Comparison of ENCODE assay signal across 16 mouse cellular contexts in genomic region chr16:31413777-31414176, GRCm38 (mm10). TPM values are rescaled to one million over a fixed set of nuclear protein-coding genes. Genes with fewer than 3 reads are reported as not detected.
DNase-seq lines count a peak whose midpoint lies in the region.
"Had no signal": no experiment of that assay in that cellular context is flagged by ENCODE, and none has a peak within 500 bp of the region (broad histone marks: within the 10 kb centered on the region; RNA-seq: fewer than 3 reads in every experiment).

No protein-coding gene starts in this region.

- DNase-seq in heart, adult 11 months = peak; percentile 40
- DNase-seq in heart, postnatal 4 days = no peak
- DNase-seq in kidney, adult 11 months = peak; percentile 1
- no peak for DNase-seq in kidney, postnatal 10 days
- DNase-seq in urinary bladder, postnatal 14 days (ENCODE audit: low spot score) = peak; percentile 1
- DNase-seq in urinary bladder, postnatal 10 days (ENCODE audit: low spot score) = no peak
- no peak for DNase-seq in MN1 (ENCODE audit: low spot score)
- DNase-seq: adrenal gland, adult 8-10 months; adrenal gland, postnatal 14 days; adrenal gland, postnatal 36 days; B cell, adult 2 months; cerebellum, adult 11-12 months; cerebellum, adult 2 months; cerebellum, adult 9-10 months; cerebellum, postnatal 10 days; cerebellum, postnatal 25 days had no signal

RNA-seq across cellular contexts. Expression of gene Bdh1, which starts 8.3 kb away (rescaled TPM):
- total RNA-seq in heart, postnatal 4 days (2021) = 1 to 10 TPM in 1 of 2 experiments, under 1 TPM in 1; 0.81 to 1.0 TPM

Comparison
In these comparisons a context has a peak if more than half of its experiments do, and no peak if none do; other contexts are left out.
1. DNase-seq: peak in heart, adult 11 months (single experiment), kidney, adult 11 months (single experiment) and urinary bladder, postnatal 14 days (single experiment); none in heart, postnatal 4 days (single experiment), kidney, postnatal 10 days (single experiment), urinary bladder, postnatal 10 days (single experiment) and MN1 (single experiment).